ENCODE assay signal across 16 mouse cellular contexts in genomic region chr2:91348936-91349335, GRCm38 (mm10).
A peak's percentile ranks its signal among the peaks of the same experiment; 100 is the strongest.
DNase-seq lines count a peak whose midpoint lies in the region; ATAC-seq and TF ChIP-seq lines count a peak whose summit lies in the region.
"Had no signal": no experiment of that assay in that cellular context is flagged by ENCODE, and none has a peak within 500 bp of the region (broad histone marks: within the 10 kb centered on the region; RNA-seq: fewer than 3 reads in every experiment).

No protein-coding gene starts in this region.

- H3K9me3 ChIP-seq in lung, embryonic 14.5 days (ENCODE audit: low read depth, low read length), result no peaks in the 10 kb centered on the region
- no peaks in the 10 kb centered on the region for H3K9me3 ChIP-seq in stomach, postnatal 0 days (ENCODE audit: control insufficient read depth, low read length)
- H3K9me3 ChIP-seq in midbrain, postnatal 0 days (ENCODE audit: low read length), result no peaks in the 10 kb centered on the region
- H3K9me3 ChIP-seq: heart, embryonic 13.5 days; limb, embryonic 15.5 days had no signal

- ATAC-seq in lung, embryonic 14.5 days (ENCODE audit: insufficient read depth), result no peak
- ATAC-seq in stomach, postnatal 0 days (ENCODE audit: low FRiP score, low TSS enrichment), result no peak
- ATAC-seq in midbrain, postnatal 0 days (ENCODE audit: low FRiP score), result no peak
- ATAC-seq: forebrain, postnatal 0 days; hindbrain, embryonic 16.5 days had no signal

- no peaks in the 10 kb centered on the region for H3K36me3 ChIP-seq in lung, embryonic 14.5 days (ENCODE audit: insufficient read depth)
- no peaks in the 10 kb centered on the region; the same call in 1 of the 2 replicates for H3K36me3 ChIP-seq in stomach, postnatal 0 days (ENCODE audit: control insufficient read depth, insufficient read depth, low read length)
- no peaks in the 10 kb centered on the region for H3K36me3 ChIP-seq in midbrain, postnatal 0 days (ENCODE audit: insufficient read depth, low read length)
- H3K36me3 ChIP-seq: heart, embryonic 13.5 days; limb, embryonic 15.5 days had no signal

- H3K9ac ChIP-seq in lung, embryonic 14.5 days, result no peak overlapping the region
- no peak overlapping the region for H3K9ac ChIP-seq in stomach, postnatal 0 days (ENCODE audit: low read length)
- no peak overlapping the region for H3K9ac ChIP-seq in midbrain, postnatal 0 days (replicated peaks; ENCODE audit: low read length, poor library complexity, severe bottlenecking)
- H3K9ac ChIP-seq: forebrain, postnatal 0 days; heart, embryonic 13.5 days; limb, embryonic 15.5 days had no signal

- H3K4me1 ChIP-seq in lung, embryonic 14.5 days (ENCODE audit: insufficient read depth), result no peaks in the 10 kb centered on the region
- H3K4me1 ChIP-seq in stomach, postnatal 0 days (replicated peaks; ENCODE audit: control insufficient read depth, insufficient read depth), result no peaks in the 10 kb centered on the region
- H3K4me1 ChIP-seq in midbrain, postnatal 0 days (ENCODE audit: insufficient read depth, low read length), result no peaks in the 10 kb centered on the region
- H3K4me1 ChIP-seq: heart, embryonic 13.5 days had no signal

- H3K4me2 ChIP-seq in lung, embryonic 14.5 days, result no peak overlapping the region
- H3K4me2 ChIP-seq in stomach, postnatal 0 days (replicated peaks; ENCODE audit: low read depth), result no peak overlapping the region
- no peak overlapping the region for H3K4me2 ChIP-seq in midbrain, postnatal 0 days (ENCODE audit: low read depth, low read length, poor library complexity, severe bottlenecking)
- H3K4me2 ChIP-seq: heart, embryonic 13.5 days; limb, embryonic 15.5 days had no signal

- no peak overlapping the region for H3K4me3 ChIP-seq in lung, embryonic 14.5 days (ENCODE audit: low read depth, low read length)
- no peak overlapping the region for H3K4me3 ChIP-seq in stomach, postnatal 0 days (ENCODE audit: low read depth, low read length)
- no peak overlapping the region for H3K4me3 ChIP-seq in midbrain, postnatal 0 days (ENCODE audit: low read depth, low read length)
- H3K4me3 ChIP-seq: heart, embryonic 13.5 days; limb, embryonic 15.5 days had no signal

- 59% methylated on average over 4 of the region's 4 CpGs for WGBS in lung, embryonic 14.5 days
- 70% methylated on average over 4 of the region's 4 CpGs for WGBS in stomach, postnatal 0 days
- WGBS in midbrain, postnatal 0 days, result 51% methylated on average over 4 of the region's 4 CpGs

- no peaks in the 10 kb centered on the region for H3K27me3 ChIP-seq in lung, embryonic 14.5 days (ENCODE audit: insufficient read depth, low read length)
- no peaks in the 10 kb centered on the region for H3K27me3 ChIP-seq in stomach, postnatal 0 days (ENCODE audit: control insufficient read depth, insufficient read depth, low read length)
- H3K27me3 ChIP-seq in midbrain, postnatal 0 days (ENCODE audit: insufficient read depth, low read length), result no peaks in the 10 kb centered on the region
- H3K27me3 ChIP-seq: heart, embryonic 13.5 days; limb, embryonic 15.5 days had no signal

- H3K27ac ChIP-seq in lung, embryonic 14.5 days (ENCODE audit: low read depth), result peak overlapping the region; percentile 75; the same call in 1 of the 2 replicates
- peak overlapping the region; percentile 84 for H3K27ac ChIP-seq in stomach, postnatal 0 days (replicated peaks)
- no peak overlapping the region for H3K27ac ChIP-seq in midbrain, postnatal 0 days (ENCODE audit: low read depth, low read length)
- H3K27ac ChIP-seq: heart, embryonic 13.5 days; limb, embryonic 15.5 days had no signal

- TF ChIP-seq EP300 in stomach, postnatal 0 days (optimal IDR thresholded peaks at IDR 0.05), result no peak

- DNase-seq in kidney, postnatal 10 days, result peak; percentile 18
- DNase-seq in kidney, postnatal 25 days, result no peak
- no peak for DNase-seq in lung, embryonic 14.5 days
- DNase-seq in lung, postnatal 25 days (ENCODE audit: low spot score), result peak; percentile 64
- no peak for DNase-seq in stomach, postnatal 0 days (ENCODE audit: low spot score)
- DNase-seq in midbrain, postnatal 0 days (ENCODE audit: low spot score), result no peak
- no peak for DNase-seq in adrenal gland, adult 18-20 months (ENCODE audit: low spot score in 2 of 2)
- DNase-seq: adrenal gland, adult 8-10 months; cerebellum, adult 9-11 months; forebrain, postnatal 0 days; kidney, adult 9 months; right cerebral cortex, postnatal 25 days; thymus, postnatal 36 days had no signal

- TF ChIP-seq CTCF in lung, embryonic 14.5 days (IDR thresholded peaks at IDR 0.05; ENCODE audit: low read depth), result no peak
- no peak for TF ChIP-seq CTCF in stomach, postnatal 0 days (IDR thresholded peaks at IDR 0.05; ENCODE audit: low read depth)
- TF ChIP-seq CTCF in midbrain, postnatal 0 days (IDR thresholded peaks at IDR 0.05), result no peak

Comparison
In these comparisons a context has a peak if more than half of its experiments do, and no peak if none do; other contexts are left out.
1. DNase-seq: peak in kidney, postnatal 10 days (single experiment) and lung, postnatal 25 days (single experiment); none in kidney, postnatal 25 days (0 of 2), lung, embryonic 14.5 days (single experiment), stomach, postnatal 0 days (single experiment), midbrain, postnatal 0 days (single experiment) and adrenal gland, adult 18-20 months (0 of 2).